Mouse (Mus musculus) heart, adult 18-20 months (tissue): ENCODE measurements at regions not wholly inside any gene's neighbourhood (a gene's known extent, or its start where the extent isn't known, plus 50 kb on each side); places are given as distances from the start of the nearest gene placed in this dataset.

Experiments used
- DNase-seq, 2 experiments: peaks; one replicate each; pipeline ENCODE4 v3.0.0; 2021 to 2022; ENCODE audit warnings: mixed read lengths in 1 of 2

GRCm38 (mm10) chr1:137106444-137106843, 146.2 kb upstream of the Nr5a2 start:
- no peak for DNase-seq

GRCm38 (mm10) chr1:137091762-137092161, 131.5 kb upstream of the Nr5a2 start:
- DNase-seq, result no peak

- DNase-seq, result no peak
These were observed 127.9 kb upstream of the Nr5a2 start for GRCm38 (mm10) chr1:137088148-137088547.

DNA sequence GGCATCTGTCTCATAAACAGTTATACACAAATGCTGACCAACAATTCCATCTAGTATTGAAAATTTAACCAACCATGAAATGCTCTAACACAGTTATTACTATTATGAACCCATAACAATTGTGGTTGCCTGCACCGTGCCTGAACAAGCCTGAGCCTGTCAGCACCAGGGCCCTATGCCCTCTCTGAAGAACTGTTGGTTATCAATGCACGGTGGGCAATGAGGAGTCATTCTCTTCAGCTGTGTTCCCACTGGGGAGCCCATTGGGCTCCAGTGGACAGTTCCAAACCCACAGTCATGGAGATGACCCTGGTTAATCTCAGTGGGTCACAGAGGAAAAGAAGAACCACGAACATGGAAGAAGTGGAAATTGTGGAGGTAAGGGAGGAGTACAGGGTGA, 126.5 kb upstream of the Nr5a2 start:
- DNase-seq, result no peak

- no peak for DNase-seq
These were observed 123.3 kb upstream of the Nr5a2 start for GRCm38 (mm10) chr1:137083500-137083899.

DNA sequence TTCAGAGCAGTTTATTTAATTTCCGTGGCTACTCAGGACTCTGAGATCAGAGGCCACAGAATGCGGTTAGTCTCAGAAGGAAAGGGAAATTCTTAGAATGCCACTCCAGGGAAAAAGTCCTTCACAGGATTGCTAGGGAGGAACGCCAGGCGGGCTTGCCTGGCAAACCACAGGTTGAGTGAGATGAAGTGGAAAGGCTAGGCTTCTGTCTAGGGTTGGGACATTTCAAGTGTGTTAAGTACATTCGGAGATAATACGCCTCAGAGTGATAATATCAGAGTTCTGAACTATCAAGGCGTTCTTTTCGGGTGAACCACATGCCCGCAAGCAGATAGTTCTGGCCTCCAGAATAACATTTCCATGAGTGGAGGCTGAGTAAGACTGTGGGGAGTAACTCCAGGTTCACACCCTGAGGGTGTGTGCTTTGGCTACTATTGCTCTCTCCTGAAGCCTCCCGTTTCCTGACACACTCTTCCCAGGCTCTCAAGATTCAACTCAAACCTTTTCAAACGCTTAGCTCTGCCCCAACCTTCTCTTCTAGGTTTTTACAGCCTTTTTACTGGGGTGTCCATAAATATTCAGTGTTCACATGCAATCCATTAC, 119.3 kb upstream of the Nr5a2 start:
- DNase-seq, result no peak

DNA sequence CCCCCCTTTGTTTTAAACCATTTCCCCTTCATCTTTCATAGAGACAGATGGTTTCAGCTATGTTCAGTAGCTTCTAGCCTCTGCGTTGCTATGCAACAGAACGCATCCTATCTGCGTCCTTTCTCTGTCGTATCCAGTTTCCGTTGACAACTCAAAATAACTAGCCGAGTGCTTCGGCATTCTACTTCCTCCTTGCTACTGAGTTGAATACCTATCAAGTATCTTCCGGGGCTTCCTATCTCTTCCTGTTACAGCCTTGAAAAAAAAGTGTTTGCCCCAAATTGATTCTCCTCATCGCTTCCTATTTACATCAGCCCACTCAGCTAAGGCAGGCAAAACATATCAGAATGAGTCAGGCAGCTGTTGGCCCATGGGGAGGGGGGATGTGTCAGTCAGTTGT, 114.5 kb upstream of the Nr5a2 start:
- no peak for DNase-seq

DNA sequence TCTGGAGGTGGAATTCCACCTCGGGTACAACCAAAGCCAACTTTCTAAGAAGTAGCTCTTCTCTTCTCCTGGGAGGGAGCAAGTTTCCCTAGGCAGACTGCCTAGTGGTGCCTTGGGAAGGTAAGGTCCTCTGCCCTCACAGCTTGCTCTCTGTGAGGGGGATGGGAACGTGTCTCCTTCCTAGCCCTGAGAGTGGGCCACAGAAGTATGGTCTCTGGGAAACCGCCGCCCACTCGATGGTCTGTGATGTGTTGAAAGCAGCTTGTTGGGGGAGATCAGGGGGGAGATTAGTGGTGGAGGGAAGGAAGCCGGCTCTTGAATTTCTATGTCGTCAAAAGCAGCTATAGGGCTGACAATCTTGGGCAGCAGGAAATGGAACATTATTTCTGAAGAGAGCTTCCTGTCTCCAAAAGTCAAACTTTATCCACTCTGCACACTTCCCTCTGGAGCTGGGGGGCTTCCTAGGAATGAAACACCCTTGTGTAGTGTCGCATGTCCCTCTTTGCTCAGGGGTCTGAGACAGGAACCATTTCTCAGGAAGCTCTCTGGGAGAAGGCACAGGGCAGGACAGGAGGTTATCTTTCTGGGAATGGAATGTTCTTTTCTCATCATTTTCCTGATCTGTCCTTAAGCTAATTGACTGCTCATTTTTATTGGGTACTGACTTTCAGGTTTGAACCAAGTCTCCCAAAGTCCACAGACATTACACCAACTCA, 113.8 kb upstream of the Nr5a2 start:
- no peak for DNase-seq

- DNase-seq, result no peak
These were observed 100.7 kb upstream of the Nr5a2 start for GRCm38 (mm10) chr1:137060914-137061313.

- DNase-seq, result no peak
These were observed 92.9 kb upstream of the Nr5a2 start for GRCm38 (mm10) chr1:137053134-137053533.

DNA sequence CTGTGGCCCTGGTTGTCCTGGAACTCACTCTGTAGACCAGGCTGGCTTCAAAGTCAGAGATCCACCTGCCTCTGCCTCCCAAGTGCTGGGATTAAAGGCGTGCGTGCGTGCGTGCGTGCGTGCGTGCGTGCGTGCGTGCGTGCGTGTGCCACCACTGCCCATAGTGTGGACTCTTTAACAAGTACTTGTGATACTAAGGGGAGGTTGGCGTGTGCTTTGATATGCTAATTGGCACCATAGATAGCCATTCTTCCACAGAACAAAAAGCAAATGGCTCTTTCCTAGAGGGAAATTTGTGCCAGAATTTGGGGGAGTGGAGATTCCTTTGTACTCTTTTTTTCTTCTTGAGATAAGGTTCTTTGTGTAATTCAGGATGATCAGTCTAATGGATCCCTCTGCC, 91.3 kb upstream of the Nr5a2 start:
- DNase-seq, result no peak

GRCm38 (mm10) chr1:137044076-137044475, 83.8 kb upstream of the Nr5a2 start:
- DNase-seq, result no peak

- DNase-seq, result no peak
These were observed 82.3 kb upstream of the Nr5a2 start for GRCm38 (mm10) chr1:137042414-137043010.

DNA sequence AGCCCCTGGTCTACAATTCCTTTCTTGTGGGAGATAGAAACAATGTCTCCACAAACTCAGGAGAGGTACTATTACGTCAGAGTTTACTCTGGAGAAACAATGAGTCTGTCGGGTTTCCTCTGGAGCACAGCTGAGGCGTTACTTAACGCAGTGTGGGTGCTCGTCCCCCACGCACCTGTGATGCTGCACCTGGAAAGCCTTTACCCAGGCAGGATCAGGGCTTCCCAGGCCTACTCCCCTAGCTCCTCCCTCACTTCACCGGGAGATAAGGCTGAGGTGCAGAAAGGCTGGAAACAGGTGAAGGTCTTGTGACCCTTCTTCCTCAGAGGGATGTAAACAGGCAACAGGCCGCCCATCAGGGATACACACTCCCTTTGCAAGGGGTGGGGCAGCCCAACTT, 80.7 kb upstream of the Nr5a2 start:
- no peak for DNase-seq

DNA sequence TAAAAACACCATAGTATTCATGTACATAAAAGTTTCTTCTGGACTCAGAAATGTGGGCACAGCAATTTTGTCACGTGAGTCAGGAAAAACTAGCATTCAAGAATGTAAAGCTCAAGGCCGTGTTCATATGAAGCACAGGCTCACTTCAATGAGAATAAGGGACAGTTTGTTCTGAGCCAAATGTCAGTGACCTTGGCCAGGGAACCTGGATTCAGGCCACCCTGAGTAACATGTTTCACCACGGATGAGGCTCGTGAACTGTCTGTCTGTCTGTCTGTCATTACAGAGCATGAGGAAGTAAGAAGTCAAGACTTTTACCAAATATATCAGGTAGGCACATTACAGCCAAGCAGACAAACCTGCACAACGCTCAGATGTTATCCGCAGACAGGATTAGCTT, 74.3 kb upstream of the Nr5a2 start:
- no peak for DNase-seq

DNA sequence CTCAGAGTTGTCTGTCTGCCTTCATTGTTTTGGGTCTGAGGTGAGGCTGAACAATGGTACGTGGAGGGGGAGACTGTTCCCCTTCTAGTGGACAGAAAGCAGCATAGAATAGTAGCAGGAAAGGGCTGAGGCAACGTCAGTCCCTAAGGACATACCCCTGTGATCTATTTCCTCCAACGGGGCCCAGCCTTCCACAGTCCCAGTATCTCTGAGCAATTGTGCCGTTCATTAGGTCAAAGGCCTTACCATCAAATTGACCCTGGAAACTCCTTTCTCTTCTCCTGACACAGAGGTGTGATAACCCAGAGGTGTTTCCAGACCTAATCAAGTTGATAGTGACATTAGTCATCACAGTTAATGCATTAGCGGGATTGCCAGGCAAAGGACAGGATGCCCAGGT, 73.4 kb upstream of the Nr5a2 start:
- no peak for DNase-seq

DNA sequence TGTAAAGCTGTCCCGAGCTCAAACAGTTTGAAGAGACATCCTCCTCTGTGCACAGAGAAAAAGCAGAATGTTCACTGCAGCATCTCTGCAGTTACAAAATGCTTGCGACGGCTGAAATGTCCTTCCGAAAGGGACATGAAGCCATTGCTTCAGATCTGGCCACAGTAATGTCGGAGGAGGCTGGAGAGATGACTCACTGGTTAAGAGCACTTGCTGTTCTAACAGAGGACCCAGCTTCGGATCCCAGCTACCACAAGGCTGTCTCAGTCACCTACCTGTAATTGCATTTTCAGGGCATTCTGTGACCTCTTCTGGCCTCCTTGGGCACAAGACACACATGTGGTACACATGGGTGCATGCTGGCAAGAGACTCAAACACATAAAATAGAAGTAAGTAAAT, 63.5 kb upstream of the Nr5a2 start:
- no peak for DNase-seq

DNA sequence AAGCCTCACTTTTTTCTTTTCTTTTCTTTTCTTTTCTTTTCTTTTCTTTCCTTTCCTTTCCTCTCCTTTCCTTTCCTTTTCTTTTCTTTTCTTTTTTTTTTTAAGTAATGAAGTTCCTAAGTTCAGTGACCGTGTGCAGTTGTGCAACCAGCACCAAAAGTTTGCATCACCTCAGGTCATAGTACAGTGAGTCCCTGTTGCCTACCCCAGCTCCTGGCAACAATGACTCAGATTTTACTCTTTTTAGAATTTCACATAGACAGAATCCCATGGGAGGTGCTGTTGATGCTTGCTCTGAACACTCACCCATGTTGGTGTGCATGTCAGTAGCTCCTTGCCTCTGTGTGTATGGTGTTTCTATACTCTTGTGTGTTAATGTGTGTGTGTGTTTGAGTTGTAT, 60.3 kb upstream of the Nr5a2 start:
- DNase-seq, result no peak

- no peak for DNase-seq
These were observed 57.4 kb upstream of the Nr5a2 start for GRCm38 (mm10) chr1:137017642-137018041.

- DNase-seq, result no peak
These were observed 50.1 kb upstream of the Nr5a2 start for GRCm38 (mm10) chr1:137010240-137010926.
